ENCODE assay signal across 9 mouse cellular contexts in the genomic region with DNA sequence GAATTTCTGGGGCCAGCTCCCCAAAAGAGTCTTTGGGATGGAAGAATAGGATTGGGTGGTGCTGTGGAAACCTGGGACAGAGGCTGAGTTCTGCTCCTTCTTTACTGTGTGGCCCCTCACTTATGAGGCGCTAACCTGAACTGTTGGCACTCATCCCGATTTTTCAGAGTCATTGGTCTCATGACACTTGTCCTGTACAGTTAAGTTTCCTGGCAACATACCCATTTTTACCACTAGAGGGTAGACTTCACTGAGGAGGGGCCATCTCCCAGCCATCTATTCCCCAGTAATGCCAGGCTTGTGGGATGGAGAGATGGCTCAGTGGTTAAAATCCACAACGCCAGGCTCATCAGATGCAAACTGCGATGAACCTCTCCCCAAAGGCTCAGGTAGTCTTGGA.
DNase-seq lines count a peak whose midpoint lies in the region; ATAC-seq and TF ChIP-seq lines count a peak whose summit lies in the region.
"Had no signal": no experiment of that assay in that cellular context is flagged by ENCODE, and none has a peak within 500 bp of the region (broad histone marks: within the 10 kb centered on the region; RNA-seq: fewer than 3 reads in every experiment).

No protein-coding gene starts in this region.

- peak; percentile 51 for TF ChIP-seq CTCF in left cerebral cortex, adult 2 months (IDR thresholded peaks at IDR 0.05)

- H3K4me2 ChIP-seq in forebrain, embryonic 14.5 days (ENCODE audit: low read length) = no peak overlapping the region
- no peak overlapping the region for H3K4me2 ChIP-seq in forebrain, embryonic 15.5 days (replicated peaks)
- H3K4me2 ChIP-seq in midbrain, embryonic 12.5 days (replicated peaks) = no peak overlapping the region
- H3K4me2 ChIP-seq: limb, embryonic 13.5 days had no signal

- ATAC-seq in forebrain, embryonic 14.5 days = peak; percentile 43; the same call in 1 of the 2 replicates
- ATAC-seq in forebrain, embryonic 15.5 days (replicated peaks) = no peak
- ATAC-seq in midbrain, embryonic 12.5 days (ENCODE audit: low FRiP score, low read depth) = peak; percentile 60; the same call in 1 of the 2 replicates

- no peaks in the 10 kb centered on the region for H3K36me3 ChIP-seq in forebrain, embryonic 14.5 days (ENCODE audit: control insufficient read depth, insufficient read depth, low read length)
- no peaks in the 10 kb centered on the region for H3K36me3 ChIP-seq in forebrain, embryonic 15.5 days
- H3K36me3 ChIP-seq in midbrain, embryonic 12.5 days = no peaks in the 10 kb centered on the region
- H3K36me3 ChIP-seq: limb, embryonic 13.5 days had no signal

- intact Hi-C loops in left cerebral cortex, adult 2 months (cut with DNase I) = loop anchor here (5.0 kb wide), 2 partner anchors 115 to 325 kb away; no protein-coding TSS in a partner anchor
- intact Hi-C loops in left cerebral cortex, postnatal 36 days (cut with DNase I) = loop anchor here (5.0 kb wide), 1 partner anchor 190 kb away; no protein-coding TSS in a partner anchor

- 70% methylated on average over 4 of the region's 4 CpGs for WGBS in forebrain, embryonic 14.5 days
- 71% methylated on average over 4 of the region's 4 CpGs for whole genome bisulfite sequencing in forebrain, embryonic 15.5 days
- WGBS in midbrain, embryonic 12.5 days = 71% methylated on average over 4 of the region's 4 CpGs

- H3K4me1 ChIP-seq in forebrain, embryonic 14.5 days (ENCODE audit: control insufficient read depth, insufficient read depth, low read length) = no peaks in the 10 kb centered on the region
- peaks cover 11% of the 10 kb centered on the region for H3K4me1 ChIP-seq in forebrain, embryonic 15.5 days
- H3K4me1 ChIP-seq in midbrain, embryonic 12.5 days = no peaks in the 10 kb centered on the region
- H3K4me1 ChIP-seq: limb, embryonic 13.5 days had no signal

- no peak overlapping the region for H3K4me3 ChIP-seq in forebrain, embryonic 14.5 days (ENCODE audit: low read depth, low read length)
- H3K4me3 ChIP-seq in forebrain, embryonic 15.5 days = no peak overlapping the region
- no peak overlapping the region for H3K4me3 ChIP-seq in left cerebral cortex, adult 2 months
- H3K4me3 ChIP-seq in midbrain, embryonic 12.5 days = no peak overlapping the region
- H3K4me3 ChIP-seq: limb, embryonic 13.5 days had no signal

- DNase-seq in forebrain, embryonic 14.5 days (ENCODE audit: low spot score) = peak; percentile 53
- DNase-seq in left cerebral cortex, adult 2 months (ENCODE audit: extremely low spot score in 1 of 2, low spot score in 2 of 2) = no peak
- no peak for DNase-seq in left cerebral cortex, postnatal 36 days (ENCODE audit: low spot score in 2 of 2)
- peak; percentile 55 for DNase-seq in ZHBTc4 (ENCODE audit: low read depth, low spot score)
- no peak for DNase-seq in spleen, postnatal 14 days (ENCODE audit: low spot score in 2 of 2)
- DNase-seq in urinary bladder, adult 18-20 months (ENCODE audit: low spot score in 2 of 2) = no peak

- H3K9me3 ChIP-seq in forebrain, embryonic 14.5 days (replicated peaks; ENCODE audit: control insufficient read depth, low read length) = no peaks in the 10 kb centered on the region
- H3K9me3 ChIP-seq in forebrain, embryonic 15.5 days = no peaks in the 10 kb centered on the region
- H3K9me3 ChIP-seq in midbrain, embryonic 12.5 days = no peaks in the 10 kb centered on the region
- H3K9me3 ChIP-seq: limb, embryonic 13.5 days had no signal

- H3K27ac ChIP-seq in forebrain, embryonic 14.5 days (ENCODE audit: low read depth, low read length) = no peak overlapping the region
- H3K27ac ChIP-seq in forebrain, embryonic 15.5 days (replicated peaks) = no peak overlapping the region
- peak overlapping the region; percentile 58; the same call in 1 of the 2 replicates for H3K27ac ChIP-seq in left cerebral cortex, adult 2 months
- no peak overlapping the region for H3K27ac ChIP-seq in midbrain, embryonic 12.5 days (replicated peaks)
- H3K27ac ChIP-seq: limb, embryonic 13.5 days had no signal

- no peaks in the 10 kb centered on the region for H3K27me3 ChIP-seq in forebrain, embryonic 14.5 days (replicated peaks; ENCODE audit: control insufficient read depth, insufficient read depth, low read length)
- H3K27me3 ChIP-seq in forebrain, embryonic 15.5 days = no peaks in the 10 kb centered on the region
- H3K27me3 ChIP-seq in midbrain, embryonic 12.5 days = no peaks in the 10 kb centered on the region
- H3K27me3 ChIP-seq: limb, embryonic 13.5 days had no signal

- H3K9ac ChIP-seq in forebrain, embryonic 14.5 days (ENCODE audit: low read length) = no peak overlapping the region
- H3K9ac ChIP-seq in forebrain, embryonic 15.5 days (replicated peaks) = no peak overlapping the region
- no peak overlapping the region for H3K9ac ChIP-seq in midbrain, embryonic 12.5 days (replicated peaks)
- H3K9ac ChIP-seq: limb, embryonic 13.5 days had no signal

Comparison
In these comparisons a context has a peak if more than half of its experiments do, and no peak if none do; other contexts are left out.
1. DNase-seq: peak in forebrain, embryonic 14.5 days (single experiment) and ZHBTc4 (single experiment); none in left cerebral cortex, adult 2 months (0 of 2), left cerebral cortex, postnatal 36 days (0 of 2), spleen, postnatal 14 days (0 of 2) and urinary bladder, adult 18-20 months (0 of 2).